Comparison of ENCODE assay signal across 8 mouse cellular contexts in the genomic region with DNA sequence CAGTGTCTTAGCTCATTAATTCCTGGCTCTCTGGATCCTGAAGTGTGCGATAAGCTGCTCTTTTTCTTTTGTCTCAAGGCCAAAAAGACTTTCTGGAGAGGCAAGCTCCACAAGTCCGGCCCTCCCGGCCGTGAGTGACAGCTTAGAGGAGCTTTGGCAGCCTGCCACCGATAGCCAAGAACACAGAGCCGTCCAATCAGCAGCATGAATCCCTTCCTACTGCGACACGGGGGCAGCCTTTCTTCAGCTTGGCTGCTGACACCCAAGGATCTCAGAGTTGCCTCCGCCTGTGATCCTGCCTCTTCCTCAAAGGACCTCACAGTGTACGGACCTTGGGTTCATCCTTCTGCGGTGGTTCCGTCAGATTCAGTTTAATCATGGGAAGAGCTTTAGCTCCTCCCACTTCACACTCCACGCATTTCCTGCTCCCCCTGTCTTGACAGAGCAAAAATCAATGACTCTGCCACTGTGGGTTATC. TPM values are rescaled to one million over a fixed set of nuclear protein-coding genes. Genes with fewer than 3 reads are reported as not detected.
DNase-seq lines count a peak whose midpoint lies in the region; ATAC-seq and TF ChIP-seq lines count a peak whose summit lies in the region.

No protein-coding gene starts in this region.

- peak overlapping the region; percentile 56 for H3K4me2 ChIP-seq in forebrain, embryonic 15.5 days (replicated peaks)
- peak overlapping the region; percentile 57 for H3K4me2 ChIP-seq in neural tube, embryonic 14.5 days (ENCODE audit: low read depth, low read length)

- ATAC-seq in forebrain, embryonic 15.5 days (replicated peaks) = peak; percentile 76
- ATAC-seq in neural tube, embryonic 14.5 days (ENCODE audit: low read depth) = peak; percentile 81

- no peak for TF ChIP-seq EP300 in ES-Bruce4 (IDR thresholded peaks at IDR 0.05; ENCODE audit: insufficient read depth, low read depth, low read length)

- H3K4me1 ChIP-seq in ES-Bruce4 (ENCODE audit: control insufficient read depth, insufficient read depth, low read length) = peaks cover 2% of the 10 kb centered on the region
- peaks cover 40% of the 10 kb centered on the region for H3K4me1 ChIP-seq in forebrain, embryonic 15.5 days
- peaks cover 42% of the 10 kb centered on the region for H3K4me1 ChIP-seq in neural tube, embryonic 14.5 days (ENCODE audit: control insufficient read depth, insufficient read depth, low read length)
- H3K4me1 ChIP-seq in testis, adult 2 months (ENCODE audit: control insufficient read depth, insufficient read depth, low read length) = peaks cover 9% of the 10 kb centered on the region

- TF ChIP-seq POLR2A in ES-Bruce4 (IDR thresholded peaks at IDR 0.05; ENCODE audit: insufficient read depth, low read length) = no peak
- no peak; the same call in 1 of the 2 replicates for TF ChIP-seq POLR2A in testis, adult 2 months (IDR thresholded peaks at IDR 0.05; ENCODE audit: control insufficient read depth, low read depth, low read length)

- peak; percentile 90 for DNase-seq in cerebellum, adult 11 months
- peak; percentile 93 for DNase-seq in heart, postnatal 25 days (ENCODE audit: low spot score)
- DNase-seq in layer of hippocampus, adult 11-12 months (ENCODE audit: low spot score) = peak; percentile 92
- DNase-seq in lung, adult 18-20 months = peak; percentile 98

- TF ChIP-seq CTCF in ES-Bruce4 (IDR thresholded peaks at IDR 0.05; ENCODE audit: low read depth, low read length) = no peak
- TF ChIP-seq CTCF in testis, adult 2 months (IDR thresholded peaks at IDR 0.05; ENCODE audit: control insufficient read depth, insufficient read depth, insufficient replicate concordance, low read depth, low read length) = no peak

- no peak overlapping the region for H3K9ac ChIP-seq in ES-Bruce4 (ENCODE audit: low read depth, poor library complexity, severe bottlenecking)
- H3K9ac ChIP-seq in forebrain, embryonic 15.5 days (replicated peaks) = peak overlapping the region; percentile 32
- H3K9ac ChIP-seq in neural tube, embryonic 14.5 days (replicated peaks; ENCODE audit: low read depth, low read length) = peak overlapping the region; percentile 62

- H3K36me3 ChIP-seq in ES-Bruce4 (ENCODE audit: control insufficient read depth, insufficient read depth, low read length, poor library complexity, severe bottlenecking) = no peaks in the 10 kb centered on the region
- no peaks in the 10 kb centered on the region for H3K36me3 ChIP-seq in forebrain, embryonic 15.5 days
- no peaks in the 10 kb centered on the region for H3K36me3 ChIP-seq in neural tube, embryonic 14.5 days (ENCODE audit: control insufficient read depth, insufficient read depth, low read length)
- H3K36me3 ChIP-seq in testis, adult 2 months (ENCODE audit: control insufficient read depth, insufficient read depth, low read length) = no peaks in the 10 kb centered on the region

- H3K27me3 ChIP-seq in ES-Bruce4 (ENCODE audit: control insufficient read depth, insufficient read depth, low read length, poor library complexity, severe bottlenecking) = no peaks in the 10 kb centered on the region
- no peaks in the 10 kb centered on the region for H3K27me3 ChIP-seq in forebrain, embryonic 15.5 days
- no peaks in the 10 kb centered on the region for H3K27me3 ChIP-seq in neural tube, embryonic 14.5 days (ENCODE audit: control insufficient read depth, insufficient read depth, low read length)
- no peaks in the 10 kb centered on the region for H3K27me3 ChIP-seq in testis, adult 2 months (ENCODE audit: control insufficient read depth, insufficient read depth, low read length)

- under 1% methylated on average over 13 of the region's 13 CpGs for WGBS in forebrain, embryonic 15.5 days
- WGBS in neural tube, embryonic 14.5 days = 0% methylated on average over 13 of the region's 13 CpGs

- intact Hi-C loops in heart, postnatal 25 days (cut with DNase I) = loop anchor here (1.0 to 5.0 kb wide), 2 partner anchors 57 to 150 kb away; no protein-coding TSS in a partner anchor

- no peak overlapping the region for H3K27ac ChIP-seq in ES-Bruce4 (ENCODE audit: insufficient read depth, low read length)
- H3K27ac ChIP-seq in forebrain, embryonic 15.5 days (replicated peaks) = peak overlapping the region; percentile 85
- H3K27ac ChIP-seq in neural tube, embryonic 14.5 days (ENCODE audit: low read depth, low read length) = peak overlapping the region; percentile 92
- H3K27ac ChIP-seq in testis, adult 2 months (ENCODE audit: control insufficient read depth, insufficient read depth, low read depth, low read length) = peak overlapping the region; percentile 63

- no peaks in the 10 kb centered on the region for H3K9me3 ChIP-seq in ES-Bruce4 (replicated peaks; ENCODE audit: control insufficient read depth, insufficient read depth, low read length, poor library complexity, severe bottlenecking)
- H3K9me3 ChIP-seq in forebrain, embryonic 15.5 days = no peaks in the 10 kb centered on the region
- H3K9me3 ChIP-seq in neural tube, embryonic 14.5 days (ENCODE audit: control insufficient read depth, low read length) = no peaks in the 10 kb centered on the region

- H3K4me3 ChIP-seq in ES-Bruce4 (ENCODE audit: low read depth, low read length) = peak overlapping the region; percentile 12; the same call in 1 of the 2 replicates
- peak overlapping the region; percentile 34 for H3K4me3 ChIP-seq in forebrain, embryonic 15.5 days
- peak overlapping the region; percentile 28 for H3K4me3 ChIP-seq in neural tube, embryonic 14.5 days (ENCODE audit: low read depth, low read length)
- peak overlapping the region; percentile 43 for H3K4me3 ChIP-seq in testis, adult 2 months (ENCODE audit: control insufficient read depth, low read depth, low read length)

RNA-seq across cellular contexts. Expression of a gene that starts 57.9 kb away (rescaled TPM):
- 5.7 TPM in 2 replicates for polyA plus RNA-seq in ES-Bruce4 (2011; ENCODE audit: insufficient read depth, insufficient read length, low read depth, missing spikeins)
- polyA plus RNA-seq in forebrain, embryonic 15.5 days (2015; fragmentation: Nextera tagmentation; extraction: Ambion mirVana) = 4.9 and 5.3 TPM in 2 replicates
- 1 to 10 TPM; 2.5 to 4.4 TPM for total RNA-seq in heart, postnatal 25 days (2021)
- polyA plus RNA-seq in neural tube, embryonic 14.5 days (2014; fragmentation: Nextera tagmentation; extraction: Ambion mirVana) = 8.2 and 9.6 TPM in 2 replicates
- 2.9 and 3.2 TPM in 2 replicates for polyA plus RNA-seq in testis, adult 2 months (2012; rRNA removed)
